Mouse (Mus musculus) heart, embryonic 15.5 days (tissue): ENCODE data around the gene Tmem163. TPM values are rescaled to one million over a fixed set of nuclear protein-coding genes. Genes with fewer than 3 reads are reported as not detected.
A peak's percentile ranks its signal among the peaks of the same experiment; 100 is the strongest.

Source experiments
- ATAC-seq: fragments of 200-750 bp; cut with Nextera tagmentation; replicated peaks from 2 replicates; pipeline ENCODE4 v1.8.0; 2017; ENCODE audit warnings: low read depth, moderate TSS enrichment; ENCODE audit not compliant: insufficient number of reproducible peaks, insufficient read depth, low FRiP score
- H3K27ac ChIP-seq: fragments of 300-500 bp; sonication (generic); 2 replicates; pipeline ENCODE4 v1.5.1; 2015; ENCODE audit warnings: mild to moderate bottlenecking, inconsistent platforms
- H3K27me3 ChIP-seq: fragments of 300-500 bp; sonication (generic); 2 replicates; pipeline ENCODE4 v1.6.1; 2015; ENCODE audit warnings: inconsistent platforms
- H3K36me3 ChIP-seq: fragments of 300-500 bp; sonication (generic); 2 replicates; pipeline ENCODE4 v1.6.1; 2015; ENCODE audit warnings: mild to moderate bottlenecking, inconsistent platforms
- H3K4me1 ChIP-seq: fragments of 300-500 bp; sonication (generic); replicated peaks from 2 replicates; pipeline ENCODE4 v1.6.1; 2015; ENCODE audit warnings: inconsistent platforms
- H3K4me2 ChIP-seq: fragments of 300-500 bp; sonication (generic); 2 replicates; pipeline ENCODE4 v1.6.1; 2015; ENCODE audit warnings: inconsistent platforms, mild to moderate bottlenecking, moderate library complexity
- H3K4me3 ChIP-seq: fragments of 300-500 bp; sonication (generic); 2 replicates; pipeline ENCODE4 v1.5.1; 2015; ENCODE audit warnings: mild to moderate bottlenecking, inconsistent platforms
- H3K9ac ChIP-seq: fragments of 300-500 bp; sonication (generic); 2 replicates; pipeline ENCODE4 v1.6.1; 2015; ENCODE audit warnings: mild to moderate bottlenecking, inconsistent platforms
- H3K9me3 ChIP-seq: fragments of 300-500 bp; sonication (generic); replicated peaks from 2 replicates; pipeline ENCODE4 v1.6.1; 2016; ENCODE audit warnings: inconsistent platforms
- WGBS: fragments of 180-500 bp; shearing (Covaris S2); methylation state at CpG from one replicate; pipeline ENCODE4 v1.1.7; 2015; ENCODE audit warnings: mixed read lengths; 5-methylcytosine and 5-hydroxymethylcytosine counted together
- polyA plus RNA-seq: library from polyadenylated mRNA; unstranded; fragments of >200 nt; fragmentation: Nextera tagmentation; extraction: Ambion mirVana; gene quantifications from 2 replicates; pipeline ENCODE4 v1.2.1, GENCODE M21; 2015

Tmem163 gene
- polyA plus RNA-seq, 1 experiment from 2014 or later, result 12.5 TPM

DNA sequence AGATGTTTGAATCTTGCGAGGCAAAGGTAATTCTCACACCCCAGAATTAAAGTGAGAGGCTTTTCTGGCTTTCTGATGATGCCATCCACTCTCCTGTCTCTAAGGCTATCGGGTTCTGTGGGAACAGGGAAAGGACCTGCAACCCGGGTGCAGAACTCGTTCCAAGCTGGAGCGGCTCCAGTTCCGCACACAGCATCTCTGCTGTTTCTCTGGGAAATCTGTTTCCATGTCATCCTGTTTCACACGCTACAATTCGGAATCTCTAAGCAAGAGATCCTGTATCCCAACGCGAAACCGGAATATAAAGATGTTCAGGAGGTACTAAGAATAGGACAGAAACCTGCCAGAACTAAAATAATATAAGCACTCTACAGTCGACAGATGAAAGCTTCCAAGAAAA, 3.2 kb downstream of the Tmem163 start:
- no peak overlapping the region for H3K9ac ChIP-seq
- H3K27ac ChIP-seq, result no peak overlapping the region
- peaks cover 63% of the 10 kb centered on the region for H3K27me3 ChIP-seq
- H3K4me3 ChIP-seq, result peak overlapping the region; percentile 62
- no peaks in the 10 kb centered on the region for H3K36me3 ChIP-seq
- WGBS, result 37% methylated on average over 12 of the region's 12 CpGs
- peak overlapping the region; percentile 97 for H3K4me2 ChIP-seq
- ATAC-seq, result no peak
- no peaks in the 10 kb centered on the region for H3K9me3 ChIP-seq
- peaks cover 21% of the 10 kb centered on the region for H3K4me1 ChIP-seq

DNA sequence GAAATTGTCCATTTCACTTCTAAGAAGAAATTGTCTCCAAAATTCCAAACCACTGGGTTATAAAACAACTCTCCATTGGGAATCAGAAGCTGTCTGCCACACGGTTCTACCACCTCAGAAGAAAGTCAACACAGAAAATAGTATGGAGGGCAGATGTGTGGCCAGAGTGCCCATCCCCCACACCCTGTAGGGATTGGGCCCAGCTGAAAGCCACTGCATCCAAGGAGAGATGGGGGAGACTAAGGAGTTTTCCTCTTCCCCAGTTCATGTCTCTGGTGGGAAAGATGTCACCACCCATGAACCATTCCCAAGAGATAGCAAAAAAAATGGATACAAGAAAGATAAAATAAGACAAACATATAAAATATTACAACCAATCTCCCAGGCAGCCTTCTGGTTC, 4.1 kb downstream of the Tmem163 start:
- Histone ChIP-seq H3K9me3 (no peaks in the 10 kb centered on the region), H3K4me1 (peaks cover 21% of the 10 kb centered on the region), H3K27me3 (peaks cover 60% of the 10 kb centered on the region), H3K4me3 (no peak overlapping the region), H3K4me2 (no peak overlapping the region), H3K27ac (no peak overlapping the region), H3K9ac (no peak overlapping the region), H3K36me3 (no peaks in the 10 kb centered on the region)
- no peak for ATAC-seq
- 59% methylated on average over 1 of the region's 1 CpGs for WGBS

DNA sequence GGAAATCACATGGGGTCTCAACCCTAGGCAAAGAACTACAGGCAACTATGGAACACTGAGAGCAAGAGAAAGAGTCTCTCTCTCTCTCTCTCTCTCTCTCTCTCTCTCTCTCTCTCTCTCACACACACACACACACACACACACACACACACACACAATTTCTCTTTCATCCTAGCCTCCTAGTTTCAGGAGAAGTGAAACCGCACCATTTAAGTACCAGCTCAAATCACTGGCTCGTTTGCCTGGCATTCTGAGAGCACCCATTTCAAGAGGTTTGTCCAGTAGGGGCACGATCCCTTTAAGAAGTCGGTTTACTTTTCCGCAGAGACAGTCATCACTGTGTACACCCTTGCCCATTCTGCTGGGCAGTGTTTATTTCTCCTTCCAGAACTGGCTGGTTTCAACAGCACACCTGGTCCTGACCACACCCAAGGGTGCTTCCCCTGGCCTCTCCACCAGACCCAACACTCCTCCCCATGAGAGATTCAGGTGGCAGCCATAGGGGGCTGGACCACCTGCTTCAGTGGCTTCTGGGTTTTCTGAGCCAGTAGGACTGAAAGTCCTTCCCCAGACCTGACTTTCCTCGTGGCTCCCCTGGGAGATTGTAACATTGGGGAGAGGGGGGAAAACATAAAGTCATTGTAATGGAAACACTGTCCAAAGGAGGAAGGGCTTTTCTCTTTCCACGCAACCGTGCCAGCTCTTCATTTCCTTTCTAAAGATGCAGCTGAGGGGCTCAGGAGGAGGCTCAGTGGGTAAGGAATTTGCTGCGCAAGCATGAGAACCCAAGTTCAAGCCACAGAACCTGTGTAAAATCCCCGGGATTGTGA, 5.9 kb downstream of the Tmem163 start:
- no peak overlapping the region for H3K4me3 ChIP-seq
- H3K4me2 ChIP-seq, result no peak overlapping the region
- H3K9me3 ChIP-seq, result no peaks in the 10 kb centered on the region
- H3K27me3 ChIP-seq, result peaks cover 45% of the 10 kb centered on the region
- no peak overlapping the region for H3K27ac ChIP-seq
- no peak for ATAC-seq
- 66% methylated on average over 10 of the region's 10 CpGs for WGBS
- no peak overlapping the region for H3K9ac ChIP-seq
- no peaks in the 10 kb centered on the region for H3K36me3 ChIP-seq
- H3K4me1 ChIP-seq, result peaks cover 21% of the 10 kb centered on the region

DNA sequence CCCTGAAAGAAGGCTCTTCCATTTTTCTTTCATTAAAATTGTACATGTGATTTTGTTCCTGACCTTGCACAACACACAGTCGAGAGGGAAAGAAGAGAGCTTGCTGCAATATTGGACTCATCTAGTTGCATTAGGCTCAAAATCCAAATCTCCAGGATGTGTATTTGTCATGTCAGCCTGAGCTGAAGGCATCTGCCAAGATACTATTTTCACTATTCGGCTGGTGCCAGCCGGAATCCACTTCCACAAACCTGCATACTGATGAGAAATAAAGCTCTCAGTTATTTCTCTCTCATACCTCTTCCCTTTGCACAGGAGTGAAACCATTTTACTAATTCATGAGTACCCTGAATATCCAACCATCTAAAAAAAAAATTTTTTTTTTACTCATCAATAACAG, 11.2 kb downstream of the Tmem163 start:
- H3K27ac ChIP-seq, result no peak overlapping the region
- 89% methylated on average over 3 of the region's 3 CpGs for WGBS
- no peaks in the 10 kb centered on the region for H3K36me3 ChIP-seq
- no peak overlapping the region for H3K4me3 ChIP-seq
- H3K9ac ChIP-seq, result no peak overlapping the region
- H3K27me3 ChIP-seq, result no peaks in the 10 kb centered on the region
- H3K4me2 ChIP-seq, result no peak overlapping the region
- no peaks in the 10 kb centered on the region for H3K4me1 ChIP-seq
- no peak for ATAC-seq
- H3K9me3 ChIP-seq, result no peaks in the 10 kb centered on the region

DNA sequence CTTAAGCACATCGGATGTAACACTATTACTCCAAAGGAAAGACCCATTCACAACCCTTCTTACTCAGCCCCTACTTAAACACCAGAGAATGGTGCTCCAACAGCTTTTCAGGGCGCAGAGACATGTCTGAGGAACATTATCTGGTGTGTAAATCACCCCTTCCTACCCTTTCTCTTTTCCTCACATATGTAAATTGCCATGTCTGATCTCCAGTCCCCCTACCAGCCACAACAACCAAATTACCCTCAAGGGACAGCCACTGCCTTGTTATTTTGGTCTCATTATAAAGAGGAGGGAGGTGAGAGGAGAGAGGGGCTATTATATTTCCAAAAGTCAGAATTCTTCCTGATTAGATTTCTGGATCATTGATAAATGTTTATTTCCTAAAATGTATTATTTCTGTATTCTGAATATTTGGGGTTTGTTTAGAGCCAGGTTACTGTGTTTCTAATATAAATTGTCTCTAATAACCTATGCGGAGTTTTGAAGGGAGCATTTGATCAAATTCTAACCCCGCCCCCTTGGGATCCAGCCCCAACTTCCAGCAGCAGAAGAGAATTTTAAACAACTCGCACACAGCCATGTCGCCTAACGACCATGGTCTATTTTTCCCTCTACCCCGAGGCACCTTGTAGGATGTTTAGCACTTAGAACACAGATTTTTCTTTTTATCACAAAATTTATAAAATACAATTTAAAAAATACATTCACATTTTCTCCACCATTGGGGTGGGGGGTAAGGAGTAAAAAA, 12.1 kb downstream of the Tmem163 start:
- no peak overlapping the region for H3K9ac ChIP-seq
- 81% methylated on average over 8 of the region's 8 CpGs for WGBS
- H3K4me1 ChIP-seq, result no peaks in the 10 kb centered on the region

DNA sequence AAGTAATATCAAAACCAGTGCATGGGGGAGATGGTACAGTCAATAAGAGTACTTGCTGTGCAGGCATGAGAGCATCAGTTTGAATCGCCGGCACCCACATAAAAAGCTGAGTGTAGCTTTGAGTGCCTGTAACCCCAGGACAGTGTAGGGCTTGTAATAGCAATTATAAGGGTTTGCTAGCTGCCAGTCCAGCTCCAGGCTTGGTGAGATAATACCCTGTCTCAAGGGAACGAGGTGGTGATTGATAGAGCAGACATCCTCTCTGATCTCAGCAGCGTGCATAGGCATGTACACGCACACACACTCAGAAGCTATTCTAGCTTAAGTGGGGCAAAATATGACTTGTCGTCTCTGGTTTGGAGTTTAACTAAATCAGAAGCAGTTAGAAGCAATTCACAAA, 13.1 kb downstream of the Tmem163 start:
- Histone ChIP-seq H3K9ac (no peak overlapping the region), H3K36me3 (no peaks in the 10 kb centered on the region), H3K4me1 (peaks cover 5% of the 10 kb centered on the region), H3K4me2 (no peak overlapping the region), H3K9me3 (no peaks in the 10 kb centered on the region), H3K27me3 (no peaks in the 10 kb centered on the region), H3K4me3 (no peak overlapping the region), H3K27ac (no peak overlapping the region)
- WGBS, result 30% methylated on average over 6 of the region's 6 CpGs
- ATAC-seq, result no peak

More for the DNA sequence above, 12.1 kb downstream of the Tmem163 start:
- ATAC-seq, result no peak
- H3K4me3 ChIP-seq, result no peak overlapping the region
- H3K4me2 ChIP-seq, result no peak overlapping the region
- H3K36me3 ChIP-seq, result no peaks in the 10 kb centered on the region
- no peak overlapping the region for H3K27ac ChIP-seq
- no peaks in the 10 kb centered on the region for H3K9me3 ChIP-seq
- no peaks in the 10 kb centered on the region for H3K27me3 ChIP-seq

DNA sequence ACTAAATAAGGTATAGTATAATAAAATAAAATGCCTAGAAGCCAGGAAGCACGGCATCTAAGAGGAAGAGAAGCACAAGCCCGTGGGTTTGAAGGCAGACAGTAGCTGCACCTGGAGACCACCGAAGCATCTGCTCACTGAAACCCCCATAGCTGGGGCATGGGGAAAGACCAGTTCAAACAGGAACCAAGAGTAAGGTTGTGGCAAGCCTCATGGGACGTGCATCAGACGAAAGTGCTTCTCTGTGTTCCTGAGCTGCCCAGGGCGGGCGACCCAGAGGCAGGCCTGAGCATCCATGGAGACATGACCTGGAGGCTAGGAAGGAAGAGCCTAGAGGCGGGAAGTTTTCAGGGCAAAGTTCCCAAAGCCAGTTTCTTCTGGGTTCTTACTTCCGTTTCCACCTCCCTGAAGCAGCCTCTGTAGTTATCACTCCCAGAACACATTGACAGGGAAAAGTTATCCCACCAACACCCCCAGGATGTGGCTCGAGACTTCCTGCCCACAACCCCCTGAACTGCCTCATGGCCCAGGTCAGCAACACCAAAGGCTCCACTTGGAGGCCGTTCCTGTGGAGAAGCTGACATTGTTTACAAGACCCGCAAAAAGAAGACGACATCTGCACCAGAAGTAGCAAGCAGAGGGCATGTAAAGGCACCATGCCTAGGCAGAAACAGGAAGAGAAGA, 16.8 kb downstream of the Tmem163 start:
- H3K27ac ChIP-seq, result no peak overlapping the region
- H3K27me3 ChIP-seq, result no peaks in the 10 kb centered on the region
- peaks cover 7% of the 10 kb centered on the region for H3K4me1 ChIP-seq
- no peak overlapping the region for H3K4me3 ChIP-seq
- no peaks in the 10 kb centered on the region for H3K9me3 ChIP-seq
- no peak overlapping the region for H3K4me2 ChIP-seq
- no peak overlapping the region for H3K9ac ChIP-seq
- no peak for ATAC-seq
- WGBS, result 65% methylated on average over 13 of the region's 13 CpGs
- no peaks in the 10 kb centered on the region for H3K36me3 ChIP-seq

DNA sequence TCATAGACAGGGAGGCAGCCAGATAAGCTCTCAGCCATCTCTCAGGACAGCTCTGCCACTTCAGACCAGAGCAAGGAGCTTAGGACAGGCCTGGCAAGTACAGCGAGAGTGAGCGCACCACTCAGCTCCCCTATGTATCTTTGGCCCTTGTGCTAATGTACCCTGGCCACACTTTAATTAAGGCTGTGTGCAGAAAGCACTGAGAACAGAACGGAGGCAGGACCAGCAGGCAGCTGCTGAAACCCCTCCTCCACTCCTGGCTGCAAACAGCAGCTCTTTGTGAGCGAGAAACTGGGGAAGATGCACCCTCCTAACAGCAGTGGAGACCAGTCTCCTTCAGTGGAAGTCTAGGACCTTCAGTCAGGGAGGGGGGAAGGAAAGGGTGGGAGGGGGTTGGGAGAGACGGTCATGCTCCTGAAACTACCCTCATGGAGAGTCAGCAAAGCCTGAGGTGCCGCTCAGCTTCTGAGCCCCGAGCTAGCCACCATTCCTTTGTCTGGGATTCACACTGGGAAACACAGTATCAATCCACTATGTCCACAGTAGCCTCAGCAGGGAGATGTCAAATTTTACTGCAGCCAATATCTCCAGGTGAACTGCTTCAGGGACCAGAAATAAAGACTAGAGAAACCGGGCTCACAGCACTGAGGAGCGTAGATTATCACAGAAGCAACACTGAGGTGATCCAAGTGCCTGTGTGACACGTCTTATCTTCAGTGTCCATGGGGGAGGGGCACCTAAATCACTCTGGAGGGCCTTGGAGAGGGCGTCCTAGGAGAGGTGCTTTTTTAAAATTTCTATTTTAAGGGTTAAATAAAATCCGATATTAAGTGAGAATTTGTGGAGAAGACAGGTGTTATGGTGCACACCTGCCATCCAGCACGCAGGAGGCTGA, 18.0 kb downstream of the Tmem163 start:
- Histone ChIP-seq H3K9ac (no peak overlapping the region), H3K4me3 (no peak overlapping the region), H3K9me3 (no peaks in the 10 kb centered on the region), H3K4me1 (peaks cover 7% of the 10 kb centered on the region), H3K27ac (no peak overlapping the region), H3K36me3 (no peaks in the 10 kb centered on the region), H3K4me2 (peak overlapping the region; percentile 30), H3K27me3 (no peaks in the 10 kb centered on the region)
- 0 out of 2 replicates have a peak, but pooled peaks have one; percentile 28 for ATAC-seq
- WGBS, result 26% methylated on average over 13 of the region's 13 CpGs

DNA sequence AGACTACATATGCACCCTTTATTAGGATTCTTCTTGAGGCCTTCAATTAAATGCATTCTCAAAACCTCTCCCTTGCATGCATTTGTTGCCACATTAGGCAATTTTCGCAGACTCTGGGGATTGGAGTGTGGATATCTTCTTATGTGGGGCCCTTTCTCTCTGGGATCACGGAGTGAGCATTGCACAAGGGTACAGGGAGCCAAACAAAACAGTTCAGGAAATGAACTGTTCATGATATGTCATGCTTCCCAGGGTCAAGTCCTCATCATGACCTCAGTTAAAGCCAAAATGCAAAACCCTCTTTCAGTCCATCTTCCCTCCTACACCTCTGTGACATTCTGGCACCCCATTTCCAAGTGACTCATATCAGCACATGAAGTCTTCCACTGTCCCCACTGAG, 27.8 kb downstream of the Tmem163 start:
- Histone ChIP-seq H3K27me3 (no peaks in the 10 kb centered on the region), H3K36me3 (no peaks in the 10 kb centered on the region), H3K4me1 (no peaks in the 10 kb centered on the region), H3K27ac (no peak overlapping the region), H3K4me3 (no peak overlapping the region), H3K9ac (no peak overlapping the region), H3K9me3 (no peaks in the 10 kb centered on the region), H3K4me2 (no peak overlapping the region)
- ATAC-seq, result no peak
- WGBS, result 66% methylated on average over 2 of the region's 2 CpGs

DNA sequence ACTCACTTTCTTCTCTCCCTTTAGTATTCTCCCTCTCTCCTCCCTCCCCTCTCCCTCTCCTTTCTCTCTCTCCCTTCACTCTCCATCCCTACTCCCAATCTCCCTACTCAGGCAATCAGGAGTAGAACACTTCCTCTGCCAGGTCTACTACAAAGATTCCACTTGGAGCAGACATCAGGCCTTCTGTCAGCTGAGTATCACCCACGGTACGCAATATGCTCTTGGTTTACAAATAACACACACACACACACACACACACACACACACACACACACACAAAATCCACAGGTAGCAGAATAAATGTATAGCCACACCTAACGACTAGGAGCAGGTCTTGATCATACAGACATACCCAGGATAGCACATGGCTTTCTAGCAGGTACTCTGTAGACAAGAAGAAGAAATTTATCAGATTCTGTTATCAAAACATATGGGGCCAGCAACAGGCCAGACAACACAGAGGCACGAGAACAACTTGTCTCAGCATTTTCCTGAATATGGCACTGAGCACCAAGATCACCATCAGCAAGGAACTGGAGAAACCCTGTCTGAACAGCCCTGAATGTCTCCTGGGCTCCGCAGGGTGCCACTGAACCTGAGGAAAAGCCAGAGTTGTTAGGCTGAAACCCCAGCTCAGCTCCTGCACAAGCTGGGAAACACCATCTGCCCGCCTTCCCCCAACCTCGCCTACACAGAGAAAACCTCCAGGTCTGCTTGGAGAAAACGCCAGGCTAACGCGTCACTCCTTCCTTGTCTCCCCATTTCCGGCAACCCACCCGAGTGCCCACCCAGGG, 36.2 kb downstream of the Tmem163 start:
- Histone ChIP-seq H3K27ac (no peak overlapping the region), H3K4me3 (no peak overlapping the region), H3K36me3 (no peaks in the 10 kb centered on the region), H3K9ac (no peak overlapping the region), H3K27me3 (no peaks in the 10 kb centered on the region), H3K4me1 (no peaks in the 10 kb centered on the region), H3K4me2 (no peak overlapping the region), H3K9me3 (no peaks in the 10 kb centered on the region)
- no peak for ATAC-seq
- WGBS, result 70% methylated on average over 12 of the region's 12 CpGs
